Mouse (Mus musculus) kidney, embryonic 14.5 days (tissue): ENCODE measurements at regions not wholly inside any gene's neighbourhood (a gene's known extent, or its start where the extent isn't known, plus 50 kb on each side); places are given as distances from the start of the nearest gene placed in this dataset.

Experiments
- ATAC-seq: fragments of 200-750 bp; cut with Nextera tagmentation; 2 replicates; pipeline ENCODE4 v1.8.0; 2017; ENCODE audit warnings: moderate number of reproducible peaks, mild to moderate bottlenecking, moderate TSS enrichment, moderate library complexity; ENCODE audit not compliant: low FRiP score, low TSS enrichment
- H3K27ac ChIP-seq: fragments of 300-500 bp; sonication (generic); 2 replicates; pipeline ENCODE4 v1.5.1; 2014; ENCODE audit warnings: low read depth, mild to moderate bottlenecking, low read length, moderate library complexity, mixed read lengths
- H3K27me3 ChIP-seq: fragments of 300-500 bp; sonication (generic); 2 replicates; pipeline ENCODE4 v1.6.1; 2014; ENCODE audit warnings: mild to moderate bottlenecking, low read length; ENCODE audit not compliant: control insufficient read depth, insufficient read depth
- H3K36me3 ChIP-seq: fragments of 300-500 bp; sonication (generic); 2 replicates; pipeline ENCODE4 v1.6.1; 2014; ENCODE audit warnings: low read length, mixed read lengths; ENCODE audit not compliant: control insufficient read depth, insufficient read depth
- H3K4me1 ChIP-seq: fragments of 300-500 bp; sonication (generic); 2 replicates; pipeline ENCODE4 v1.6.1; 2014; ENCODE audit warnings: low read length, mixed read lengths; ENCODE audit not compliant: control insufficient read depth, insufficient read depth
- H3K4me2 ChIP-seq: fragments of 300-500 bp; sonication (generic); replicated peaks from 2 replicates; pipeline ENCODE4 v1.6.1; 2014; ENCODE audit warnings: low read depth, mild to moderate bottlenecking, low read length
- H3K4me3 ChIP-seq: fragments of 300-500 bp; sonication (generic); 2 replicates; pipeline ENCODE4 v1.5.1; 2014; ENCODE audit warnings: mild to moderate bottlenecking, low read length
- H3K9ac ChIP-seq: fragments of 300-500 bp; sonication (generic); 2 replicates; pipeline ENCODE4 v1.6.1; 2014; ENCODE audit warnings: low read depth, mild to moderate bottlenecking, low read length, moderate library complexity
- H3K9me3 ChIP-seq: fragments of 300-500 bp; sonication (generic); 2 replicates; pipeline ENCODE4 v1.6.1; 2016; ENCODE audit warnings: low read length; ENCODE audit not compliant: control insufficient read depth
- WGBS: fragments of 180-500 bp; shearing (Covaris S2); extraction: QIAGEN DNeasy Blood & Tissue Kit; methylation state at CpG from one replicate; pipeline ENCODE4 v1.1.7; 2014; 5-methylcytosine and 5-hydroxymethylcytosine counted together

GRCm38 (mm10) chr2:116985549-116985948, 107.1 kb downstream of the Tmco5 start:
- whole genome bisulfite sequencing, result 66% methylated on average over 5 of the region's 5 CpGs
- Histone ChIP-seq H3K9me3 (no peaks in the 10 kb centered on the region), H3K36me3 (no peaks in the 10 kb centered on the region), H3K9ac (no peak overlapping the region), H3K27me3 (no peaks in the 10 kb centered on the region), H3K4me1 (peaks cover 9% of the 10 kb centered on the region; the same call in 1 of the 2 replicates), H3K4me3 (no peak overlapping the region), H3K27ac (no peak overlapping the region), H3K4me2 (no peak overlapping the region)
- no peak for ATAC-seq

GRCm38 (mm10) chr2:116988953-116989674, 110.6 kb downstream of the Tmco5 start:
- H3K27me3 ChIP-seq, result no peaks in the 10 kb centered on the region
- no peaks in the 10 kb centered on the region for H3K36me3 ChIP-seq
- ATAC-seq, result no peak
- H3K4me1 ChIP-seq, result peaks cover 6% of the 10 kb centered on the region; the same call in 1 of the 2 replicates
- no peaks in the 10 kb centered on the region for H3K9me3 ChIP-seq
- no peak overlapping the region for H3K27ac ChIP-seq
- no peak overlapping the region for H3K9ac ChIP-seq
- WGBS, result 93% methylated on average over 8 of the region's 8 CpGs
- no peak overlapping the region for H3K4me2 ChIP-seq
- H3K4me3 ChIP-seq, result no peak overlapping the region

GRCm38 (mm10) chr2:116990106-116990505, 111.6 kb downstream of the Tmco5 start:
- Histone ChIP-seq H3K27ac (no peak overlapping the region), H3K36me3 (no peaks in the 10 kb centered on the region), H3K27me3 (no peaks in the 10 kb centered on the region), H3K4me1 (no peaks in the 10 kb centered on the region), H3K4me2 (no peak overlapping the region), H3K9ac (no peak overlapping the region), H3K9me3 (no peaks in the 10 kb centered on the region), H3K4me3 (no peak overlapping the region)
- ATAC-seq, result no peak
- 89% methylated on average over 1 of the region's 1 CpGs for WGBS

- no peak for ATAC-seq
- WGBS, result 86% methylated on average over 6 of the region's 6 CpGs
Measured at GRCm38 (mm10) chr2:116991561-116992042, 113.1 kb downstream of the Tmco5 start.

GRCm38 (mm10) chr2:116993724-116994123, 115.2 kb downstream of the Tmco5 start:
- 87% methylated on average over 4 of the region's 4 CpGs for WGBS
- H3K27ac ChIP-seq, result no peak overlapping the region

More at GRCm38 (mm10) chr2:116991561-116992042, 113.1 kb downstream of the Tmco5 start:
- Histone ChIP-seq H3K9me3 (no peaks in the 10 kb centered on the region), H3K4me2 (no peak overlapping the region), H3K36me3 (no peaks in the 10 kb centered on the region), H3K27ac (no peak overlapping the region), H3K4me3 (no peak overlapping the region), H3K27me3 (no peaks in the 10 kb centered on the region), H3K4me1 (no peaks in the 10 kb centered on the region), H3K9ac (no peak overlapping the region)

GRCm38 (mm10) chr2:116996302-116996701, 117.8 kb downstream of the Tmco5 start:
- H3K4me3 ChIP-seq, result no peak overlapping the region
- H3K9me3 ChIP-seq, result no peaks in the 10 kb centered on the region
- H3K36me3 ChIP-seq, result no peaks in the 10 kb centered on the region
- no peak overlapping the region for H3K4me2 ChIP-seq
- 82% methylated on average over 6 of the region's 6 CpGs for WGBS
- no peaks in the 10 kb centered on the region for H3K4me1 ChIP-seq
- no peak for ATAC-seq
- H3K27me3 ChIP-seq, result no peaks in the 10 kb centered on the region
- H3K27ac ChIP-seq, result no peak overlapping the region
- no peak overlapping the region for H3K9ac ChIP-seq

More at GRCm38 (mm10) chr2:116993724-116994123, 115.2 kb downstream of the Tmco5 start:
- no peak for ATAC-seq
- H3K4me2 ChIP-seq, result no peak overlapping the region
- no peaks in the 10 kb centered on the region for H3K27me3 ChIP-seq
- H3K4me1 ChIP-seq, result no peaks in the 10 kb centered on the region
- H3K9ac ChIP-seq, result no peak overlapping the region
- no peaks in the 10 kb centered on the region for H3K9me3 ChIP-seq
- no peak overlapping the region for H3K4me3 ChIP-seq
- H3K36me3 ChIP-seq, result no peaks in the 10 kb centered on the region

- no peak for ATAC-seq
- Histone ChIP-seq H3K27me3 (no peaks in the 10 kb centered on the region), H3K27ac (no peak overlapping the region), H3K4me1 (no peaks in the 10 kb centered on the region), H3K4me3 (no peak overlapping the region), H3K36me3 (no peaks in the 10 kb centered on the region), H3K9ac (no peak overlapping the region), H3K9me3 (no peaks in the 10 kb centered on the region), H3K4me2 (no peak overlapping the region)
- WGBS, result 70% methylated on average over 1 of the region's 1 CpGs
Measured at GRCm38 (mm10) chr2:116998822-116999221, 120.3 kb downstream of the Tmco5 start.

GRCm38 (mm10) chr2:116999592-116999991, 121.1 kb downstream of the Tmco5 start:
- Histone ChIP-seq H3K36me3 (no peaks in the 10 kb centered on the region), H3K4me2 (no peak overlapping the region), H3K9ac (no peak overlapping the region), H3K4me3 (no peak overlapping the region), H3K9me3 (no peaks in the 10 kb centered on the region), H3K27ac (no peak overlapping the region), H3K27me3 (no peaks in the 10 kb centered on the region), H3K4me1 (no peaks in the 10 kb centered on the region)
- 79% methylated on average over 5 of the region's 5 CpGs for WGBS
- ATAC-seq, result no peak

GRCm38 (mm10) chr2:117003976-117004375, 117.2 kb upstream of the Spred1 start:
- Histone ChIP-seq H3K27ac (no peak overlapping the region), H3K4me1 (no peaks in the 10 kb centered on the region), H3K27me3 (no peaks in the 10 kb centered on the region), H3K9ac (no peak overlapping the region), H3K4me2 (no peak overlapping the region), H3K36me3 (no peaks in the 10 kb centered on the region), H3K4me3 (no peak overlapping the region), H3K9me3 (no peaks in the 10 kb centered on the region)
- ATAC-seq, result no peak
- WGBS, result 95% methylated on average over 2 of the region's 2 CpGs
